Mouse (Mus musculus) brain, embryonic 18.5 days (tissue): ENCODE measurements around the gene Chchd6.

Experiments used
- DNase-seq: peaks from one replicate; pipeline ENCODE4 v3.0.0-alpha.2; 2012; ENCODE audit warnings: low read depth, low spot score

Gene Chchd6

GRCm38 (mm10) chr6:89452976-89453674, 142.3 kb downstream of the Chchd6 start:
- no peak for DNase-seq

- no peak for DNase-seq
Measured at GRCm38 (mm10) chr6:89452356-89452755, 143.1 kb downstream of the Chchd6 start.

- no peak for DNase-seq
Measured at GRCm38 (mm10) chr6:89448736-89449135, 146.7 kb downstream of the Chchd6 start.

GRCm38 (mm10) chr6:89440671-89441070, 154.8 kb downstream of the Chchd6 start:
- DNase-seq = no peak

- no peak for DNase-seq
Measured at GRCm38 (mm10) chr6:89431920-89432482, 163.5 kb downstream of the Chchd6 start.

- no peak for DNase-seq
Measured at GRCm38 (mm10) chr6:89430749-89431148, 164.7 kb downstream of the Chchd6 start.

GRCm38 (mm10) chr6:89428661-89429375, 166.6 kb downstream of the Chchd6 start:
- no peak for DNase-seq

- no peak for DNase-seq
Measured at GRCm38 (mm10) chr6:89424461-89424860, 171.0 kb downstream of the Chchd6 start.

- DNase-seq = no peak
Measured at GRCm38 (mm10) chr6:89422621-89423020, 172.8 kb downstream of the Chchd6 start.

- DNase-seq = no peak
Measured at GRCm38 (mm10) chr6:89421922-89422321, 173.5 kb downstream of the Chchd6 start.

- DNase-seq = no peak
Measured at GRCm38 (mm10) chr6:89421503-89421902, 173.9 kb downstream of the Chchd6 start.

GRCm38 (mm10) chr6:89420756-89421155, 174.7 kb downstream of the Chchd6 start:
- no peak for DNase-seq

GRCm38 (mm10) chr6:89420110-89420509, 175.3 kb downstream of the Chchd6 start:
- DNase-seq = no peak

- DNase-seq = no peak
Measured at GRCm38 (mm10) chr6:89419066-89419815, 176.2 kb downstream of the Chchd6 start.

GRCm38 (mm10) chr6:89416030-89416595, 179.3 kb downstream of the Chchd6 start:
- DNase-seq = no peak

- DNase-seq = no peak
Measured at GRCm38 (mm10) chr6:89415091-89415490, 180.4 kb downstream of the Chchd6 start.

GRCm38 (mm10) chr6:89414126-89414525, 181.3 kb downstream of the Chchd6 start:
- DNase-seq = no peak

GRCm38 (mm10) chr6:89413481-89413884, 182.0 kb downstream of the Chchd6 start:
- no peak for DNase-seq

- no peak for DNase-seq
Measured at GRCm38 (mm10) chr6:89412562-89412961, 182.9 kb downstream of the Chchd6 start.

GRCm38 (mm10) chr6:89409041-89409440, 186.4 kb downstream of the Chchd6 start:
- no peak for DNase-seq

GRCm38 (mm10) chr6:89408259-89408658, 187.2 kb downstream of the Chchd6 start:
- no peak for DNase-seq
